In genomic region chr15:62190977-62191614, GRCm38 (mm10) we compare ENCODE assay signal across 24 mouse cellular contexts.
DNase-seq lines count a peak whose midpoint lies in the region; ATAC-seq and TF ChIP-seq lines count a peak whose summit lies in the region.
"Had no signal": no experiment of that assay in that cellular context is flagged by ENCODE, and none has a peak within 500 bp of the region (broad histone marks: within the 10 kb centered on the region; RNA-seq: fewer than 3 reads in every experiment).

No protein-coding gene starts in this region.

- H3K9me3 ChIP-seq in stomach, embryonic 15.5 days, result no peaks in the 10 kb centered on the region
- no peaks in the 10 kb centered on the region for H3K9me3 ChIP-seq in stomach, postnatal 0 days (ENCODE audit: control insufficient read depth, low read length)
- no peaks in the 10 kb centered on the region for H3K9me3 ChIP-seq in liver, embryonic 13.5 days (replicated peaks)
- H3K9me3 ChIP-seq: embryonic facial prominence, embryonic 13.5 days; forebrain, embryonic 15.5 days; heart, embryonic 13.5 days; hindbrain, embryonic 12.5 days; limb, embryonic 15.5 days; midbrain, embryonic 12.5 days had no signal

- peak; percentile 60; the same call in 1 of the 2 replicates for ATAC-seq in stomach, embryonic 15.5 days (ENCODE audit: insufficient read depth, low FRiP score, low read depth)
- no peak for ATAC-seq in stomach, postnatal 0 days (ENCODE audit: low FRiP score, low TSS enrichment)
- peak; percentile 76 for ATAC-seq in erythroblast, adult 5-6 weeks (replicated peaks; ENCODE audit: low FRiP score, poor library complexity, severe bottlenecking)
- peak; percentile 96 for ATAC-seq in liver, embryonic 13.5 days (ENCODE audit: low read depth)
- peak; percentile 89 for ATAC-seq in megakaryocyte-erythroid progenitor cell, adult 5-6 weeks (replicated peaks; ENCODE audit: low FRiP score, low TSS enrichment, poor library complexity, severe bottlenecking)
- ATAC-seq: forebrain, embryonic 15.5 days had no signal

- H3K27ac ChIP-seq in stomach, embryonic 15.5 days, result no peak overlapping the region
- no peak overlapping the region for H3K27ac ChIP-seq in stomach, postnatal 0 days (replicated peaks)
- H3K27ac ChIP-seq in liver, embryonic 13.5 days, result peak overlapping the region; percentile 92
- H3K27ac ChIP-seq: embryonic facial prominence, embryonic 13.5 days; forebrain, embryonic 15.5 days; heart, embryonic 13.5 days; hindbrain, embryonic 12.5 days; limb, embryonic 15.5 days; midbrain, embryonic 12.5 days had no signal

- DNase-seq in stomach, postnatal 0 days (ENCODE audit: low spot score), result no peak
- peak; percentile 74 for DNase-seq in liver, embryonic 13.5 days
- DNase-seq in retina, embryonic 14.5 days (ENCODE audit: low spot score), result no peak
- DNase-seq in thymus, postnatal 25 days, result no peak
- DNase-seq in embryo, embryonic 9.5 days (ENCODE audit: extremely low spot score), result no peak
- DNase-seq: adrenal gland, postnatal 14 days; cerebellum, adult 11-12 months; cerebellum, postnatal 10 days; gastrocnemius, postnatal 25 days; heart, adult 18-20 months; heart, postnatal 14 days; kidney, adult 11 months; kidney, postnatal 4 days; left cerebral cortex, postnatal 4 days; thymus, postnatal 4 days had no signal

- H3K27me3 ChIP-seq in stomach, embryonic 15.5 days (replicated peaks), result no peaks in the 10 kb centered on the region
- no peaks in the 10 kb centered on the region for H3K27me3 ChIP-seq in stomach, postnatal 0 days (ENCODE audit: control insufficient read depth, insufficient read depth, low read length)
- H3K27me3 ChIP-seq in liver, embryonic 13.5 days, result no peaks in the 10 kb centered on the region
- H3K27me3 ChIP-seq: embryonic facial prominence, embryonic 13.5 days; forebrain, embryonic 15.5 days; heart, embryonic 13.5 days; hindbrain, embryonic 12.5 days; limb, embryonic 15.5 days; midbrain, embryonic 12.5 days had no signal

- no peaks in the 10 kb centered on the region for H3K4me1 ChIP-seq in stomach, embryonic 15.5 days
- no peaks in the 10 kb centered on the region for H3K4me1 ChIP-seq in stomach, postnatal 0 days (replicated peaks; ENCODE audit: control insufficient read depth, insufficient read depth)
- peaks cover 62% of the 10 kb centered on the region for H3K4me1 ChIP-seq in liver, embryonic 13.5 days (replicated peaks)
- H3K4me1 ChIP-seq: hindbrain, embryonic 12.5 days; limb, embryonic 15.5 days; midbrain, embryonic 12.5 days had no signal

- no peak overlapping the region for H3K9ac ChIP-seq in stomach, embryonic 15.5 days
- no peak overlapping the region for H3K9ac ChIP-seq in stomach, postnatal 0 days (ENCODE audit: low read length)
- peak overlapping the region; percentile 50; the same call in 1 of the 2 replicates for H3K9ac ChIP-seq in liver, embryonic 13.5 days
- H3K9ac ChIP-seq: embryonic facial prominence, embryonic 13.5 days; forebrain, embryonic 15.5 days; heart, embryonic 13.5 days; hindbrain, embryonic 12.5 days; limb, embryonic 15.5 days; midbrain, embryonic 12.5 days had no signal

- no peak overlapping the region for H3K4me3 ChIP-seq in stomach, embryonic 15.5 days (replicated peaks)
- H3K4me3 ChIP-seq in stomach, postnatal 0 days (ENCODE audit: low read depth, low read length), result no peak overlapping the region
- no peak overlapping the region for H3K4me3 ChIP-seq in liver, embryonic 13.5 days (replicated peaks)
- H3K4me3 ChIP-seq: embryonic facial prominence, embryonic 13.5 days; forebrain, embryonic 15.5 days; heart, embryonic 13.5 days; hindbrain, embryonic 12.5 days; limb, embryonic 15.5 days; midbrain, embryonic 12.5 days had no signal

- H3K36me3 ChIP-seq in stomach, embryonic 15.5 days, result no peaks in the 10 kb centered on the region
- no peaks in the 10 kb centered on the region for H3K36me3 ChIP-seq in stomach, postnatal 0 days (ENCODE audit: control insufficient read depth, insufficient read depth, low read length)
- no peaks in the 10 kb centered on the region for H3K36me3 ChIP-seq in liver, embryonic 13.5 days
- H3K36me3 ChIP-seq: embryonic facial prominence, embryonic 13.5 days; forebrain, embryonic 15.5 days; heart, embryonic 13.5 days; hindbrain, embryonic 12.5 days; limb, embryonic 15.5 days; midbrain, embryonic 12.5 days had no signal

- 81% methylated on average over 5 of the region's 5 CpGs for WGBS in stomach, embryonic 15.5 days
- 91% methylated on average over 5 of the region's 5 CpGs for WGBS in stomach, postnatal 0 days
- 39% methylated on average over 5 of the region's 5 CpGs for WGBS in liver, embryonic 13.5 days (ENCODE audit: insufficient replicate concordance)

- TF ChIP-seq CTCF in stomach, postnatal 0 days (IDR thresholded peaks at IDR 0.05; ENCODE audit: low read depth), result no peak

- no peak overlapping the region for H3K4me2 ChIP-seq in stomach, embryonic 15.5 days
- no peak overlapping the region for H3K4me2 ChIP-seq in stomach, postnatal 0 days (replicated peaks; ENCODE audit: low read depth)
- H3K4me2 ChIP-seq in liver, embryonic 13.5 days, result peak overlapping the region; percentile 42
- H3K4me2 ChIP-seq: embryonic facial prominence, embryonic 13.5 days; forebrain, embryonic 15.5 days; heart, embryonic 13.5 days; hindbrain, embryonic 12.5 days; limb, embryonic 15.5 days; midbrain, embryonic 12.5 days had no signal

- TF ChIP-seq EP300 in stomach, postnatal 0 days (optimal IDR thresholded peaks at IDR 0.05), result no peak
